Mouse (Mus musculus) ovary, postnatal 10 days (tissue): ENCODE results near the gene Zfp599.
A peak's percentile ranks its signal among the peaks of the same experiment; 100 is the strongest.
"Not testable (repeated sequence)": the region's sequence is repeated elsewhere in the genome, so short reads cannot be mapped to it uniquely, and the experiment has no call there.

ENCODE experiments used
- DNase-seq: peaks from one replicate; pipeline ENCODE4 v3.0.0; 2022; ENCODE audit warnings: low spot score

Zfp599 gene

DNA sequence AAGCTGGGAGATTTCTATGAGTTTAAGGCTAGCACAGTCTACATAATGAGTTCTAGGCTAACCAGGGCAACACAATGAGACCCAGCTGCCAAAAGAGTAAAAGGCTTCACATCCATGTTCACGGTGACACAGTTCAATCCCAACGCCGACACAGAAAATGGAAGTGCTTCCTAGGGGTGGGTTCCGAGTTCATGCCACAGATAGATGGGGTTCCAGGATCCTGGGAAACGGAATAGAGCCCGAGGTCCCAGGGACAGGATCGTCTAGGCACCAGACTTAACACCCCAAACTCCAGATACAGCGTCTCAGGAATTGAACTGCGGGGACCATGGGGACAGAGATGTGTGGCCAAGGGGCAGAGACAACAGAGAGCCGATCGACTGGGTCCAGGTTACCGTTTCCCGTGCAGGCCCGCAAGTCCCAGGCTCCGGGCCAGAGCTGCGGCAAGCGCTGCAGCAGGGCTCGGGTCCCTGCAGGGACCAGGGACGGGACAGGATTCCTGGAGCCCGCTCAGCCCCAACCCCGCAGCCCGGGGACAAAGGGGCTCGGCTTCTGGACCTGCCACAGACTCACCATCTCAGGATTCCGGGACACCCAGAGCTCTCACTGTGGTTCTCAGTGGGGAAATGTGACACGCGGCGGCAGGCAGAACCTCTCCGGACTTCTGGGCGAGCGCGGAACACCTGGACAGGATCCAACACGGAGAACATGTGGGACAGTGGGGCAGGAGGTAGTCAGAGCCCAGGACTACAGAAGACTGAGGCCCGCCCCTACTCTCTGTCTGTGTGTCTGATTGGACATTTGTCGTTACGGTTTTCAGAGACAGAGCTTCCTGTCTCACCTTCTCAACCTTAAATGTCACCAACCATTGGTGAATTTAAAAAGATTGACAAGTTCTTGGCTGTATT lies at the start of gene Zfp599:
Zfp599 (minus strand) TSS at position 712 of the 908 bp plus-strand sequence.
- peak; percentile 44 for DNase-seq

DNA sequence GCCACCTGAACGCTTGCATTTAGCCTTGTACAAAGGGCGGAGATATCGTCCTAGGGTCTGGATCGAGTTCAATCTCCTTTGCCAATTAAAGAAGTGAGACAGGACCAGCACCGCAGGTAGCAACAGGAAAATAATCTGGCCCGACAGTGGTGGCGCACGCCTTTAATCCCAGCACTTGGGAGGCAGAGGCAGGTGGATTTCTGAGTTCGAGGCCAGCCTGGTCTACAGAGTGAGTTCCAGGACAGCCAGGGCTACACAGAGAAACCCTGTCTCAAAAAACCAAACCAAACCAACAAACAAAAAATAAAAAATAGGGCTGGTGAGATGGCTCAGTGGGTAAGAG lies 48.2 kb upstream of the Zfp599 start:
- not testable (repeated sequence) for DNase-seq

DNA sequence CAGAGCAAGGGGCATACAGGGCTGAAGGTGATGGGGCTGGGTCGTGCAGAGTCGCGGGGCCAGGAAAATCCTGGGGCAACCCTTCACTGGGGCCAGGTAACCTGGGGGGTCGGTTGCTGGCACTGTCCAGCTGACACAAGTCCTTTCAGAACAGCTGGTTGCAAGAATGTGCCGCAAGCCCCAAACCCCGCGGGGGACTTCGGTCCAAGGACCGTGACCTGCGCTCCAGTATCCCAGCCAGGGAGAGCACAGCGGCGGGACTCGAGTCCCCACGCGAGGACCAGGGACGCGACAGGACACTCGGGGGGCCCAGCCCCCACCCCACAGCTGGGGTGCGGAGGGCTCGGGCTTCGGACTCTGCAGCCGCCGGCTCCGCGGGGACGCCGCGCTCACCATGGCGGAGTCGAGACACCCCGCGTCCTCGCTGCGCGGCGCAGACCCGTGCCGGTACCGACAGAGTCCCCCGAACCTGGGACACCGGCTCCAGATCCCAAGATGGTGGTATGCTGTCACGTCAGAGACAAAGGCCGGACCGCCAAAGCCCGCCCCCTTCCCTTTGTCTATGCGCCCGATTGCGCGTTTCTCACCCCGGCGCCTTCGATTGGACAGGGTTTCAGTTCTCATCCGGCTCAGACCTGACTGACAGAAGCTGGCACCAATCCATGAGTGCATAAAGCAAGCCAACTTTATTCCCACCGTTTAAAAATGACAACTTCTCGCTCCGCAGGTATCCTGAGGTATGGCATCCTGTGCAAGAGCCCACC lies 47.6 kb upstream of the Zfp599 start, which contains the start of gene Zfp810:
Zfp810 (minus strand) TSS at position 493 of the 764 bp plus-strand sequence.
- DNase-seq, result peak; percentile 61

DNA sequence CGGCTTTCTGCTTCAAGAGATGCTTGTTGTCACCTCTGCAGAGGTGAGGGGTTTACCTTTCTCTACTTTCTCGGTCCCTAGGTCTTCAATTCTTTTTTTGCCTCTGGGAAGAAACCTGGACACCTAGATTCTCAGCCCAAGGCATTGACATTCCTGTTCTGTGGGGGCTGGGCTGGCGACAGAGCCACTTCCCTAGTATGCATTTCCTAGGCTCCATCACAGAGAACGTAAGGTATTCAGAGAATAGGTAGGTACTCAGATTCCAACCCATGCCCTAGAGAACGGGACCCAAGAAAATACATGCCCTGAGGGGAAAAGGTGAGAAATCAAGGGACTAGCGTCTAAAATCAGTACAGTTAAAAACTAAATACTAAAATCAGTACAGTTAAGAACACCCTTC lies 47.0 kb upstream of the Zfp599 start:
- no peak for DNase-seq

DNA sequence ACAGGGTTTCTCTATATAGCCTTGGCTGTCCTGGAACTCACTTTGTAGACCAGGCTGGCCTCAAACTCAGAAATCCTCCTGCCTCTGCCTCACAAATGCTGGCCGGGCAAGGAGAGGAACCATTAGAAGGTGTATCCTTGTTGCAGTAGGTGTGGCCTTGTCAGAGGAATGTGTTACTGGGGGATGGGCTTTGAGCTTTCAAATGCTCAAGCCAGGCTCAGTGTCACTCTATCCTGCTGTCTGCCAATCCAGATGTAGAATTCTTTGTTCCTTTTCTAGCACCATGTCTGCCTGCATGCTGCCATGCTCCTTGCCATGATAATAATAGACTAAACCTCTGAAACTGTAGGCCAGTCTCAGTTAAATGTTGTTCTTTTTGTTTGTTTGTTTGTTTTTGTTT lies 42.5 kb upstream of the Zfp599 start:
- DNase-seq, result no peak

DNA sequence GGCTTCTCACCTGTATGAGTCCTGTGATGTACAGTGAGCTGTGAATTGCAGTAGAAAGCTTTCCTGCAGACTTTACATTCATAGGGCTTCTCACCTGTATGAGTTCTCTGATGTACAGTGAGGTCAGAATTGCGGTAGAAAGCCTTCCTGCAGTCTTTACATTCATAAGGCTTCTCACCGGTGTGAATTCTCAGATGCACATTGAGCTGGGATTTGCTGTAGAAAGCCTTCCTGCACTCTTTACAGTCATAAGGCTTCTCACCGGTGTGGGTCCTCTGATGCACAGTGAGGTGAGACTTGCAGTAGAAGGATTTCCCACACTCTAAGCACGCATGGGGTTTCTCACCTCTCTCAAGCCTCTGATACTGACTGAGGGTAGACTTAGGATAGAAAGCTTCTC lies 19.0 kb upstream of the Zfp599 start:
- DNase-seq, result no peak

DNA sequence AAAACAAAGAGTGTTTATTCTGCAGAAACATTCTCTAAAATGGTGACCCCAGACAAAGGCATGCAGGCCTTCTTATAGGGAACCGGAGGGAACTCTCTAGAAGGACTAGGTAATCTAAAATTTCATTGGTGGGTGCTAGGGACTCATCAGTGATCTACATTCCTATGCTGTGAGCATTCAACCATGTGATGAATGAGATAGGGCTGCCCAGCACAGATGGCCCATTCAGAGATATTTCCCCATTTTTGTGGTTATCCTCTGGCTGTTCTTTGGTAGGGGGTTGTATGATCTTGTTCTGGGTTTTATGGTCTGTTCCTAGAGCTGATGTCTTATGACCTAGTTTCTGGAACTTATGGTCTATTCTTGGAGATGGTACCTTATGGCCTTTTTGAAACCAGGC lies 9.2 kb upstream of the Zfp599 start:
- no peak for DNase-seq

DNA sequence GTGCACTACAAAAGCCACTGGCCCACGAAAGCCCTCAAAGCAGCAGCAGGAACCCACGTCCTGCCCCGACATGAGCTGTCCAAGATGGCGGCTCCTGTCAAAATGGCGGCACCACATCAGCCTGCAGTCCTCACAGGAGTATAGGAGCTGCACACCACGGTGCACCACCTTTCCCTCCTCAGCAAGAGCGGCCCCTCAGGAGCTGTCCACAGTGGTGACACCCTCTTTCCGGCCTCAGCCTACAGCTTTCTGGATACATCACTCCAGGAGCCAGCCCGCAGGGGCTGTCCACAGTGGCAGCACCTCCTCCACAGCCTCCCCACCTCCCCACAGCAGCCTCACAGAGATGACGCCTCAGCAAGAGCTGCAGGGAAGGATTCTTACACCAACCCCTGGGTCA lies 2.9 kb upstream of the Zfp599 start:
- DNase-seq, result no peak

DNA sequence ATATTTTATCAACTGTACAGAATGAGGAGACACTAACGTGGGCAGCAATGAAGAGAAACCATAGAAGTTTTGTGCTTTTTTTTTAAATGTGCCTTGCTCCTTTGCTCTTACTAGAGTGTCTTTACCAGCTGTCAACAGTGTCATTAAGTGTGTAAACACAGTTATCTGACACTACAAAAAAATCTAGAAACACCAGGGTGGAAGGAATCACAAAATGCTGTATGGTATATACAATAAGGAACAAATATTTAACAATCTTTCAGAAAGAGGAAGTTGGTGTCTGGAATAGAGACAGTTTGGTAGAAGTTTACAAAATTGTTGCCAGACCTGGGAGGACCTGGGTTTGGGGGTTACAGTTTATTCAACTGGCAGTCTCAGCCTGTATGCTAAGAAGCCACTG lies 1.9 kb upstream of the Zfp599 start:
- DNase-seq, result no peak

DNA sequence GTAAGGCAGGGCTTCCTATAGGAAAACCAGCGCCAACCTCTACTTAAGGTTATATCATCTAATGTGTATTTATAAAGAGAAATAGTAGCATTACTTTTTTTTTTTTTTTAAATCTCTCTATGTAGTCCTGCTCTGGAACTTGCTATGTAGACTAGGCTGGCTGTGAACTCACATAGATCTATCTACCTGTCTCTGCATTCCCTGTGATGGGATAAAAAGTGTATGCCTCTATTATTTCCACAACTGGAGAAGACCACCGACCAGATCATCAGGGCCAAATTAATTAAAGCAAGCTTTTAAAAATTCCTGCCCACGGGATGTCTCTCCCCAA lies 362 bp upstream of the Zfp599 start:
- no peak for DNase-seq

DNA sequence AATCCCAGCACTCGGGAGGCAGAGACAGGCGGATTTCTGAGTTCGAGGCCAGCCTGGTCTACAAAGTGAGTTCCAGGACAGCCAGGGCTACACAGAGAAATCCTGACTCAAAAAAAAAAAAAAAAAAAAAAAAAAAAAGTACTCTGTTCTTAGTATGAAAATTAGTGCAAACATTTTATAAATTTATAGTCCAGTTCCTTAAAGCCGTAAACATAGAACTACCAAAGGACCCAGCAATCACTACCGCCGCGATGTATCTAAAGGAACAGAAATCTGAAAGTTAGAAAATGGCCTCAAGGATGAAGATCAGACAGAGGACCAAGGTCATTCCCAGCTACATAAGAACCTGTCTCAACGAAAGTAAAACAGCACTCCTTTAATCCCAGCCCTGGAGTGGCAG lies 911 bp downstream of the Zfp599 start:
- DNase-seq, result no peak

DNA sequence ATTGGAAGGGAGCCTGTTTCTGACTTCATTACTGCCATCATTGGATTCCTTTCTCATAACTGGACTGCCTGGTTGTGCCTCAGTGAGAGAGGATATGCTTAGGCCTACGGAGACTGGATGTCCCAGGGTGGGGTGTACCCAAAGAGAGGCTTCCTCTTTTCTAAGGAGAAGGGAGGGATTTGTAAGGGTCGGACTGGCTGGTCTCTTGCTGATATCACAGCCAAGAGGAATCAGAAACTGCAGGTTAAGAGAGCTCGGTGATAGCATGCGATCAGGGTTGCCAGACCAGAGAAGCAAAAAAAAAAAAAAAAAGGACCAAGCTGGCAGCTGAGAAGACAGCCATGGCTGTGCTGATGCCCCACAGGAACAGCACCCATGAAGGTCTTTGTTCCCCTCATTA lies 3.1 kb downstream of the Zfp599 start:
- no peak for DNase-seq

DNA sequence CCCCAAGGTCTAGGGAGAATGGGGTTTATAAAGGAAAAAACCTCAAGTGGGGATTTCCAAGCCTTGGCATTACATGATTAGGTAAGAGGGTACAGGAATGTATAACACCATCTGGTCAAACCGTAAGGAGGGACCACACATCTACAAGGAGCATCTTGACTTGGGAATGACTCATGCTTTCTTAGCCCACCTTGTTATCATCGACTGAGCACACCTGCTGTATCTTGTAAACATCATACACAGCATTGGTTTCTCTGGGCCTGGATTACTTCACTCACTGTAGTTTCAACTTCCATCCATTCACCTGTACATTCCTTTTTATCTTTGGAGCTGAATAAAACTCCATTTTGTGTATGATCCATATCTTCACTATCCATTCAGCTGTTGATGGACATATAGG lies 15.5 kb downstream of the Zfp599 start:
- no peak for DNase-seq

DNA sequence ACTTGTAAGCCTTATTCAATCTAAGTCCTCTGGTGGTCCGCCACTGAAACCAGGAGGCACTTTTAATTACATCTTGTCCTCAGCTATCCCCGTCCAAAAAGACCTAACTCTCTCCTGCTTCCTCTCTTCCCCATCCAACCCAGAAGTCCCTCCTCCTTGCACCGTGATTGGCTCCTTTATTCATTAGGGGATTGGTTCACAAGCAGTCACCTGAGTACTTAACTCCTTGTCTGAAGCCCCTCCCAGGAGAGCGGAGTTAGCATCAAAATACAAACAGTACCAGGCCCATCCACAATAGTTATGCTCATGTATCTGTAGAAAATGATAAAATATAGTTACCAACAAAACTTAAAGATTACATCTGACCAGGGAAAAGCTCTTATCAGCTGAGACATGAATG lies 19.7 kb downstream of the Zfp599 start:
- DNase-seq, result no peak

DNA sequence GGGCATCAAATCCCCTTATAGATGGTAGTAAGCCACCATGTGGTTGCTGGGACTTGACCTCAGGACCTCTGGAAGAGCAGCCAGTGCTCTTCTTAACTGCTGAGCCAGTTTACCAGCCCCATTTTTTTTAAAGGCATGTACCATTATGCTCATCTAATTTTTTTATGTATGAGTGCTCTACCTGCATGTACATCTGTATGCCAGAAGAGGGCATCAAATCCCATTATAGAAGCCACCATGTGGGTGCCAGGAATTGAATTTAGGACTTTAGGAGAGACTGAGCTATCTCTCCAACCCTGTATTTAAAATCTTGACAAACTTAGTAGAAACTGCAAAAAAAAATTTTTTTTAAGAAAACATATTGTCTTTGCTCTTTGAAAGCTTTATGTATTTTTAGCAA lies 29.1 kb downstream of the Zfp599 start:
- no peak for DNase-seq

DNA sequence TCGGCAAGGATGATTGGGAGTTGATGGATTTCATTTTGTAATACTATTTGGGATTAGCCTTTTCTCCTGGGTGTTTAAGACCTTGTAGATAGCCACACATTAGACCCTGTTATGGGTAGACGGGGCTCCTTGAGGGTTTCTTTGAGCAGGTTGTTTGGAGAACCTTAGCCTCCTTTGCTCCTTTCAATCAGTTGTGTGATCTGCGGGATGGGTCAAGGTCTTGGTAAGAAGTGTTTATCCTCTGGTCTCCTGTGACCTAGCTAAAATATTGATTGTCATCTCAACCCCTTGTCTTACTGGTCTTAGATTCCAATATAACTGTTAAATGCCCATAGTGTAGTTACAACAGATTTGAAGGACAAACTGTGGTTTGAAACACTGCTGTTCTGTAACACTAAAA lies 29.6 kb downstream of the Zfp599 start:
- no peak for DNase-seq

DNA sequence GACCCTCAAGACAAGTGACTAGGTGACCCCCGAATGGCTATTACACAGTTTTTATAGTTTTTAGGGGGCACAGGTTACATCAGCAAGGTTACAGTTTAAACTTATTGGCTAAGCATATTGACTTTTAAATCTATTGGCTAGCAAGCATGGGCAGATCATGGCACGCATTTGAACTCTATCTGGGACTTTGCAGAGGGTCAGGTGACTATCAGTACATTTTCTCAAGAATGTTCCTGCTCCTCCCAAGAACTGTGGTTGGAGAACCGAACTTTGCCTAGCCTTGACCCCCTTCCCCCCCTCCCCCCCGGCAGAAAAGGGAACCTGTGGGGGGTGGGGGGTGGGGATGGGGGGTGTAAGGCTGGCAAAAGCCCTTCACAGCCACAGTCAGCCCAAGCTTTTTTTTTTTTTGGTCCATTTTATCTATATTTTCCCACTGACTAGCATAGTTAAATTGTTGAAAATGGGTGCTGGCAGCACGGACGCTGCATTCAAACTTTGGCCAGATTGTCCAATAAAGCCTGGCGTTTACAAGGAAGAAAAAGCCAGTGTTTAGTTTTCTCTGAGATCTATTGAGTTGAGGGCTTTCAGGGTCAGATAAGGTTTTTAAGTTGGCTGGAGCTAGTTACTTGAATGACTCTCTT lies 30.2 kb downstream of the Zfp599 start:
- DNase-seq, result no peak

DNA sequence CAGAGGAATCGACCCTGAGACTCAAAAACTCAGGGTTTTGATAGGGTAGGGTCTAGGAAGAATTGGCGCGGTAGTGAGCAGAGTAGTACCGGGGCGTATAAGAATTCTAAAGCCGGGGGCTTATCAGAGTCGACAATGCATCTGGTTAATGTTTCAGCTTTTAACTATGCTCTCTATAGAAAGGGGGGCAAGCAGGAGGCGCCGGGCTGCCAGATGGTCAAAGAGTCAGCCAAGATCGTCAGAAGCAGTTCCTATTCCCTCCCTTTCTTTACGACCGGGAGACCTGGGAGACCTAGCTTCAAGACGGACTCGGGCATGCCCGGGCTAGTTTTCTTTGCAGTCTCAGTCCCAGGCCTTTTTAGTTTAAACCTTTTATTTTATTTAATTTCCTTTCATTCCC lies 32.8 kb downstream of the Zfp599 start:
- no peak for DNase-seq

DNA sequence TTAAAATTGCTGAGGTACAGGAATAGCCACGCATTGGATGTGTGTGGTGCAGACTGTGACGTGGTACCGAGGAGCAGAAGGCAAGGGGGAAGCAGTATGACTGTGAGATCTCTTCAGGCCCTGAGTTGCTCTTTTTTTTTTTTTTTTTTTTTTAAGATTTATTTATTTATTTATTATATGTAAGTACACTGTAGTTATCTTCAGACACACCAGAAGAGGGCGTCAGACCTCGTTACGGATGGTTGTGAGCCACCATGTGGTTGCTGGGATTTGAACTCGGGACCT lies 33.4 kb downstream of the Zfp599 start:
- DNase-seq, result not testable (repeated sequence)

DNA sequence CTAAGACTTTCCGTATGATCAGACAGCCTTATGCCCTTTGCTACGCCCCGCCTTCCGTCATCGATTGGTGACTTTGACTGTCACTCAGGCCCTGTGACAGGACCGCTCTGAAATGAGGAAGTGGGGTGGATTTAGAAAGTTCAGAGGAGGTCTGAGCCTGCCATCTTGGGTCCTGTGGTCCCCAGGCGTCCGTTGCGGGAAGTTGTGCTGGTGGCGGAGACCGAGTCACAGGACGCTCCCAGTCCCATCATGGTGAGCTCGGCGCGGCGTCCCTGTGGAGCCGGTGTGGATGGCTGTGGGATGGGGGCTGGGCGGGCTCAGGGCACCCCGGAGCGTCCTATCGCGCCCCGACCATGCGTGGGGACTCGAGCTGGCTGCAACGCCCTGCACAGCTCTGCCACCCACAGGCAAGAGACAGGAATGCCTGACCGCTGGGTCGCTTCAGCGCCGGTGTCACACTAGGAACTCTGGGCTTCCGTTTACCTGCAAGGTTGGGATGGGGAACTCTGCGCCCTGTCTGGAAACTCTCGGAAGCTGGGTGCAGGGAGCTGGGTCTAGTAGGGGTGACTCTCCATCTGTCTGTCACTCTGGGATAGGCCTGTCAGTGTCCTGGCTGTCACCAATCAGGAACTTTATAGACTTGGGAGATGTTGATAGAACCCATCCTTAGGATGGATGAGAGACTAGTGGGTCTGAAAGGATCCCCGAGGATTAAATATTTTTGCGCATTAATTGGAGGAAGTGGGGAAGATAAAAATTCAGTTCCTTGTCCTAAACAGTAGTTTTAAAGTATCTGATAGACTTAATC lies 33.9 kb downstream of the Zfp599 start, which contains the start of gene Zfp809:
Zfp809 (plus strand) TSS at position 134 of the 808 bp plus-strand sequence.
- DNase-seq, result peak; percentile 99

DNA sequence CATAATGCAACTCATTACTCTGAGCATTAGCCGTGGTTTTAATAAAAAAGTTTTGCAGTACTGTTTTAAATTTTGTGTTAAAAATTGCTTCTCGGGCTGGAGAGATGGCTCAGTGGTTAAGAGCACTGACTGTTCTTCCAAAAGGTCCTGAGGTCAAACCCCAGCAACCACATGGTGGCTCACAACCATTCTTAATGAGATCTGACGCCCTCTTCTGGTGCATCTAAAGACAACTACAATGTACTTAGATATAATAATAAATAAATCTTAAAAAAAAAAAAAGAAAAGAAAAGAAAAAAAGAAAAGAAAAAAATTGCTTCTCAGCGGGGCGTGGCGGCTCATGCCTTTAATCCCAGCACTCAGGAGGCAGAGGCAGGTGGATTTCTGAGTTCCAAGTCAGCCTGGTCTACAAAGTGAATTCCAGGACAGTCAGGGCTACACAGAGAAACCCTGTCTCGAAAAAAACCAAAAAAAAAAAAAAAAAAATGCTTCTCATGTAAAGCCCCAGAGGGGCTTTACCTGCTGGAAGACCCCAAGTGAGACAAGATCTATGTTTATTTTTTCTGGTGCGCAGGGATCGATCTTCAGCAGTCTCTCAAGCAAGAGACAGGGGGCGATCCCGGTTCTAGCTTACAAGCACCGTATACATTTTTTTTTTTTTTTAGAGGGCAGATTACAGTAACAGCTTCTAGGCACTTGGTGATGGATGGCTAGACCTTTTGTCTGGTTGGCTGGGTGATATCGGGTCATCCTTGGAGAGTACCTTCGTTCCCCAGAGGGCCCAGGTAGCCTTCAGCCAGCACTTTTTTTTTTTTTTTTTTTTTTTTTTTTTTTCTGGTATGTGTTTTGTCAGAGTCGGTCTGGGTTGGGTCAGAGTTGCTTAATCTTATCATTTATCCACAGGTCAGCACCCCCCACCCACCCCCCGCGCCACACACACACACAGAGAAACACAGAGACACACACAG lies 34.9 kb downstream of the Zfp599 start:
- DNase-seq, result no peak
